ENCODE assay signal across 1 mouse cellular context in genomic region chr15:83162818-83163485, GRCm38 (mm10).
TF ChIP-seq lines count a peak whose summit lies in the region.

No protein-coding gene starts in this region.

TF ChIP-seq in CH12.LX, 34 proteins besides CTCF, POLR2A, EP300 and RAD21 (continued from another document):
- TF ChIP-seq ZMIZ1 (IDR thresholded peaks at IDR 0.05; ENCODE audit: low read depth, low read length) (no peak), SIN3A (IDR thresholded peaks at IDR 0.05; ENCODE audit: low read length) (no peak), RCOR1 (conservative IDR thresholded peaks at IDR 0.05; ENCODE audit: low read depth, low read length) (no peak), TBP (conservative IDR thresholded peaks at IDR 0.05; ENCODE audit: low read depth, low read length) (no peak), JUN (IDR thresholded peaks at IDR 0.05; ENCODE audit: insufficient read depth, low read depth, low read length) (no peak), MXI1 (IDR thresholded peaks at IDR 0.05; ENCODE audit: low read depth, low read length) (no peak), MAX (IDR thresholded peaks at IDR 0.05; ENCODE audit: low read length) (no peak)
